Mouse (Mus musculus) thymus, adult 2 months (tissue): Measurements from ENCODE around the gene Gm45015. TPM values are rescaled to one million over a fixed set of nuclear protein-coding genes. Genes with fewer than 3 reads are reported as not detected.

Experiments used
- DNase-seq: peaks from one replicate; pipeline ENCODE4 v3.0.0; 2021
- H3K27ac ChIP-seq: fragments of 200-500 bp; 2 replicates; pipeline ENCODE4 v1.5.1; 2012; ENCODE audit warnings: low read length, control low read depth; ENCODE audit not compliant: control insufficient read depth, insufficient read depth
- H3K27me3 ChIP-seq: fragments of 200-500 bp; 2 replicates; pipeline ENCODE4 v1.6.1; 2012; ENCODE audit warnings: mild to moderate bottlenecking, low read length, moderate library complexity, mixed read lengths; ENCODE audit not compliant: control insufficient read depth, insufficient read depth
- H3K36me3 ChIP-seq: fragments of 200-500 bp; 2 replicates; pipeline ENCODE4 v1.6.1; 2012; ENCODE audit warnings: mild to moderate bottlenecking, low read length, moderate library complexity; ENCODE audit not compliant: control insufficient read depth, insufficient read depth
- H3K4me1 ChIP-seq: fragments of 200-500 bp; replicated peaks from 2 replicates; pipeline ENCODE4 v1.6.1; 2012; ENCODE audit warnings: low read length; ENCODE audit not compliant: control insufficient read depth, insufficient read depth
- H3K4me3 ChIP-seq: fragments of 200-500 bp; 2 replicates; pipeline ENCODE4 v1.5.1; 2012; ENCODE audit warnings: mild to moderate bottlenecking, low read length, control low read depth, moderate library complexity; ENCODE audit not compliant: control insufficient read depth, insufficient read depth
- CTCF ChIP-seq: fragments of 200-500 bp; IDR thresholded peaks from 2 replicates; pipeline ENCODE4 v1.5.1; 2012; ENCODE audit warnings: mild to moderate bottlenecking, control low read depth, low read length, moderate library complexity, borderline replicate concordance; ENCODE audit not compliant: control insufficient read depth, poor library complexity, insufficient read depth; ENCODE audit errors: extremely low read depth
- POLR2A ChIP-seq: fragments of 200-500 bp; IDR thresholded peaks from 2 replicates; pipeline ENCODE4 v1.6.1; 2012; ENCODE audit warnings: mild to moderate bottlenecking, low read length, control low read depth, moderate library complexity; ENCODE audit not compliant: control insufficient read depth, poor library complexity, insufficient read depth; ENCODE audit errors: extremely low read depth
- WGBS: fragments of 180-500 bp; shearing (Covaris S2); methylation state at CpG from one replicate; pipeline ENCODE4 v1.1.7; 2018; 5-methylcytosine and 5-hydroxymethylcytosine counted together
- polyA plus RNA-seq: library from polyadenylated mRNA; depleted of rRNA; stranded (reverse); fragments of >200 nt; gene quantifications from 2 replicates; pipeline ENCODE4 v1.2.3, GENCODE M21; 2012

Gm45015 gene
- polyA plus RNA-seq, 1 experiment: not detected

- 80% methylated on average over 1 of the region's 1 CpGs for WGBS
- no peak overlapping the region for H3K4me3 ChIP-seq
Measured at GRCm38 (mm10) chrX:73343802-73344201, 7.2 kb upstream of the Gm45015 start.

GRCm38 (mm10) chrX:73342941-73343735, 6.5 kb upstream of the Gm45015 start:
- Histone ChIP-seq H3K27ac (peak overlapping the region; percentile 28), H3K27me3 (no peaks in the 10 kb centered on the region), H3K4me3 (peak overlapping the region; percentile 100), H3K4me1 (peaks cover 5% of the 10 kb centered on the region; the same call in 1 of the 2 replicates), H3K36me3 (no peaks in the 10 kb centered on the region)
- peak; percentile 20 for DNase-seq
- 8% methylated on average over 15 of the region's 15 CpGs for WGBS
- TF ChIP-seq POLR2A (no peak), CTCF (no peak)

More at GRCm38 (mm10) chrX:73343802-73344201, 7.2 kb upstream of the Gm45015 start:
- Histone ChIP-seq H3K27ac (no peak overlapping the region), H3K4me1 (peaks cover 5% of the 10 kb centered on the region; the same call in 1 of the 2 replicates), H3K36me3 (no peaks in the 10 kb centered on the region), H3K27me3 (no peaks in the 10 kb centered on the region)
- DNase-seq: no peak
- TF ChIP-seq CTCF (no peak), POLR2A (no peak)

GRCm38 (mm10) chrX:73342483-73342895, 5.8 kb upstream of the Gm45015 start, which contains the start of gene Zfp275:
Zfp275 (plus strand) TSS chrX:73342621.
- under 1% methylated on average over 35 of the region's 37 CpGs for WGBS
- Histone ChIP-seq H3K4me3 (peak within 1 kb of the TSS; percentile 100), H3K27me3 (no peaks in the 10 kb centered on the region), H3K27ac (peak within 1 kb of the TSS; percentile 28), H3K4me1 (peaks cover 5% of the 10 kb centered on the region; the same call in 1 of the 2 replicates), H3K36me3 (no peaks in the 10 kb centered on the region)
- TF ChIP-seq POLR2A (peak; percentile 75), CTCF (no peak)
- DNase-seq: peak; percentile 84

- Histone ChIP-seq H3K4me3 (no peak overlapping the region), H3K27ac (no peak overlapping the region), H3K27me3 (no peaks in the 10 kb centered on the region), H3K4me1 (peaks cover 5% of the 10 kb centered on the region; the same call in 1 of the 2 replicates), H3K36me3 (no peaks in the 10 kb centered on the region)
- DNase-seq: no peak
- TF ChIP-seq POLR2A (no peak), CTCF (no peak)
- 49% methylated on average over 3 of the region's 3 CpGs for WGBS
Measured at GRCm38 (mm10) chrX:73342068-73342467, 5.4 kb upstream of the Gm45015 start.

GRCm38 (mm10) chrX:73341473-73341872, 4.8 kb upstream of the Gm45015 start:
- no peak overlapping the region for H3K4me3 ChIP-seq
- no peak overlapping the region for H3K27ac ChIP-seq
- no peak for DNase-seq
- H3K4me1 ChIP-seq: peaks cover 5% of the 10 kb centered on the region; the same call in 1 of the 2 replicates
- H3K36me3 ChIP-seq: no peaks in the 10 kb centered on the region
- no peaks in the 10 kb centered on the region for H3K27me3 ChIP-seq
- no peak for TF ChIP-seq CTCF
- no peak for TF ChIP-seq POLR2A
- WGBS: 26% methylated on average over 1 of the region's 1 CpGs

- TF ChIP-seq CTCF (no peak), POLR2A (no peak)
- no peak overlapping the region for H3K27ac ChIP-seq
- H3K36me3 ChIP-seq: no peaks in the 10 kb centered on the region
- H3K4me3 ChIP-seq: no peak overlapping the region
- DNase-seq: no peak
- H3K27me3 ChIP-seq: no peaks in the 10 kb centered on the region
- H3K4me1 ChIP-seq: no peaks in the 10 kb centered on the region
Measured at GRCm38 (mm10) chrX:73333548-73333947, 3.1 kb downstream of the Gm45015 start.
